Mouse (Mus musculus) common myeloid progenitor, adult 5-6 weeks (primary cell): ENCODE results near the gene Podn. TPM values are rescaled to one million over a fixed set of nuclear protein-coding genes. Genes with fewer than 3 reads are reported as not detected.
A peak's percentile ranks its signal among the peaks of the same experiment; 100 is the strongest.
"Not testable (repeated sequence)": the region's sequence is repeated elsewhere in the genome, so short reads cannot be mapped to it uniquely, and the experiment has no call there.

Experiments used
- ATAC-seq: replicated peaks from 2 replicates; pipeline ENCODE4 v1.8.0; 2016; ENCODE audit warnings: low read depth, mild to moderate bottlenecking, moderate TSS enrichment, inconsistent platforms; ENCODE audit not compliant: poor library complexity, severe bottlenecking
- total RNA-seq: library from RNA; stranded (forward); fragments of 200-1000, 187-1606 nt; gene quantifications from 2 replicates; pipeline ENCODE4 v1.2.3, GENCODE M21; 2017

Gene Podn
- total RNA-seq, 1 experiment from 2014 or later = not detected

DNA sequence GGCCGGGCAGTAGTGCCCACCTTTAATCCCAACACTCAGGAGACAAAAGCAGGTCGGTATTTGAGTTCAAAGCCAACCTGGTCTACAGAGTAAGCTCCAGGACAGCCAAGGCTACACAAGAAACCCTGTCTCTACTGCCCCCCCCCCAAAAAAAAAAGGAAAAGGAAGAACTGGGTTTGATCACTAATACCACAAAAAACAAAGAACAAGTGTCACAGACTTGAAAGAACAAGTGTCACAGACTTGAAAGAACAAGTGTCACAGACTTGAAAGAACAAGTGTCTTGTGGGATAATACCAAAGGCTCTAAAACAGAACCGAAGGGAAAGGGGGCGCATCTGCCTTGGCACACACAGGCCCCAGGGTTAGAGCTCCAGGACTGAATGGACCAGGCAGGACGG, 15.4 kb downstream of the Podn start:
- no peak for ATAC-seq

DNA sequence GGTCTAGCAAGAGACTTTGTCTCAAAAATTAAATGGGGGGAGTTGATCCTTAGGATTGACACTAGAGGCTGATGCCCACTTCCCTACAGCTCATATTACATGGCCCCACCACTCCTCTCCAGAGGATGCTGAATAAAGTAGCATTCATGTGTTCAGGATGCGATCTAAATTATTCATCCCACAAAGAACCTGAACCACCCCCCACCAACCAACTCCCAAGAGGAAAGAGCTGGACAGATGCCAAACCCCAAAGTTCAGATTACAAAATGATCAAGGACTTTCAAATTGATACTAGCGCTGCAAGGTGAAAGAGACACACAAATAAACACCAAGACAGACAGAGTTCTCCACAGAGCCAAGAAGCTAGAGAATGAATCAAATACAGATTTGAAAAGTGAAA, 16.5 kb downstream of the Podn start:
- ATAC-seq = no peak

DNA sequence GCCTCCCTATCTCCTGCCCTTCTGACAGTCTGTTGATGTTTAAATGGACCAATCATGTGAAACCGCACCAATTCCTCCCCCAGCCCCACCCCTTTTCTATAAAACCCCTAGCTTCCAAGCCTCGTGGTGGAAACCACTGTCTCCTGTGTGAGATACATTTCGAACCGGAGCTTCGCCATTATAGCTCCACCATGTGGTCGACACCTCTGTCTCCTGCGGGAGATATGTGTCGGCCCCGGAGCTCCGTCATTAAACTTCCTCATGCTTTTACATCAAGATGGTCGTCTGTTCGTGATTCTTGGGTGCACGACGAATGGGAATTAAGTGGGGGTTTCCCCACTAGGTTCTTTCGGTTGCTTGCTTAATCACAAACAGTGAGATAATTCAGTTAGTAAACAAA, 17.1 kb downstream of the Podn start:
- not testable (repeated sequence) for ATAC-seq

DNA sequence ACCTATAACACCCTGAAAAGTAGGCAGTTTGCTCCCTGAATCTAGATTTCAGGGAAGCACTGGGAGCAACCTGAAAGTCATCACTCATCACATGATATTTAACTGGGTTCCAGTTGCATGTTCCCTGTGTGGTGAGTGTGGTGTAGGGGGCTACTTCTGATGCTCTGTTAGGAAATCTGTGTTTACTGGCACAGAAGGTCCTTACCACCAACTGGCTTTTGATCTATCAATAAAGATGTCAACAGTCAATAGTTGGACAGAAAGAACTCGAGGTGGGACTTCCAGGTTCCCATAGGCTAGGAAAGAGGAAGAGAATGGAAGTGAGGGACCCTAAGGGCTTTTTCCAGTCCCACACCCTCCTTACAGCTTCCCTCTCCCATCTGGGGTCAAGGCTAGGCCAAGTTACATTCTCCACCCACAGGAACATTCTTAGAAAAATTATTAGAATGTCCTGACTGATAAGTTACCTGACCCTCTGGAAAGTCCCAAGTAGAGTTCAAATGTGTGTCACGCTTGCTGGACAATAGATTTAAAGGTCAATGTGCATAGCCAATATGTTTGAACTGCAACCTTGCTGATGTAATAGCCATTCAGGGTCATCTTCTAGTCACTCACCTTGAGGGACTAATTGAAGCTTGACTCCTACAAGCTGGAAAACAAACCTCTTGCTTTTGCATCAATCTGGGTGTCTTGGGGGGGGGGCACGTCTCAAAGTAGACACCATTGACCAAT, 18.9 kb downstream of the Podn start:
- ATAC-seq = no peak

DNA sequence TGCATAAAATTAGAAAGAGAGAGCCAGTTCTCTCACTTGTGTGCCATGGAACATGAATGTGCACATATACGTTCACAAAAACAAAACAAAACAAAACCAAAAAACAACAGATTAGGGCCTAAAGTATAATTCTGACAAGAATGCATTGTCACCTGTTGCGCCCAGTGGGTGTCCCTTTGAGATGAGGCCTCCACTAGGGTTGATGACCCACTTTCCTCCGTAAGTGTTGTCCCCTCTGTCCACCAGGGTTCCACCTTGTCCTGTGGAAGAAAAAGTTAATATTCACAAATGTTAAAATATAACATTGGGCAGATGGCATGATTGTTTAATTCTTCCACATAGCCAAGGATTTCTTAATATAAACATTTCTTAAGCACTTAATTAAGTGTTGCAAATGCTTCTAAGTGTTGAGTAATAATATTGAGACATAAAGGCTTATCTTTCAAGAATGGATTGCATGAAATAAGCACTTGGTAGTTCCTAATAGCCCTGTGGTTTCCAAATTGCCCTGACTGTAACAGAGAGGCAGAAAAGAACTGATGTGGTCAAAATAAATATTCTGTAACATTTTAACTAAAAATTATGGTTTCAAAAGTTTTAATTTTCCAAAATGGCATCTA, 21.9 kb downstream of the Podn start:
- ATAC-seq = no peak

DNA sequence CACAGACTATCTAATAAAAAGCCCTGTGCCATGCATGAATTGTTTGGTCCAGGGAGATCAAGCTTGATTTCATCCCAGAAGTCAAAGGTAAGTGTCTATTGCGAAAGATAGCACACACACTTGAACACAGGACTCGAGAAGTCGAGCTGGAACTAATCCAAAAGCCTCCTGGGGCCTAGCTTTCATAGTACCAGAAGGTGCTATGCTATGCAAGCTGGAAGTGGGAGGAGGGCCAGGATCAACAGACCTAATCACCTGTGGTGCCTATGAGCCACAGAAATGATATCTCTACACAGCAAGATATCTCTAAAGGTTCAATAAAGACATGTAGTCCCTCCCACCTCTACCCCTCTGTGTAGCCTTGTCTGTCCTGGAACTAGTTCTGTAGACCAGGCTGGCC, 24.2 kb downstream of the Podn start:
- ATAC-seq = no peak

DNA sequence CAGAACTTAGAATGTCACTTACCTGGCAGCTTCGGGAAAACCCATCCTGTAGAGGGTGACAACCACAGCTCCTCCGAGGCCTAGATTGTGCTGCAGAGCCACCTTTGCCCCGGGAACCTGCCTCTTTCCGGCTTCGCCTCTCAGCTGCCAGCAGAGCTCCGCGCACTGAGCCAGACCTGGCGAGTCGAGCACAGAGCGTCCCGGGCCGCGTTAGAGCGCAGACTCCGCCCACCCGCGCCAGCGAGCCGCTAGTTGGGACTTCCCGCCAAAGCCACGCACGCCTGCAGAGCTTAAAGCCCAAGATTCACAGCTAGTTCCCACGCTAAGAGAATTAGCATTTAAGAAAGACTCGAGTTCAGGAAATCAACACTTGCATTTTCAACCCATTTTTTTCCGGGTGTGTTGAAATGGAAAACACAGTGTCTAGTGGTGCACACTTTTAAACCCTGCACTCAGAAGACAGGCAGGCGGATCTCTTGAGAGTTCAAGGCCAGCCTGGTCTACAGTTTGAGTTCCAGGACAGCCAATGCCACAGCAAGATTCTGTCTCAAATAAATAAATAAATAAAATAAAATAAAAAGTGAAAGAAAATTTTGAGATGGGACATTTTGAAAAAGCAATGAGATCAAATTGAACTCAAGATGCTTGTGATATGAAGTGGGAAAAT, 24.9 kb downstream of the Podn start:
- peak; percentile 100 for ATAC-seq

DNA sequence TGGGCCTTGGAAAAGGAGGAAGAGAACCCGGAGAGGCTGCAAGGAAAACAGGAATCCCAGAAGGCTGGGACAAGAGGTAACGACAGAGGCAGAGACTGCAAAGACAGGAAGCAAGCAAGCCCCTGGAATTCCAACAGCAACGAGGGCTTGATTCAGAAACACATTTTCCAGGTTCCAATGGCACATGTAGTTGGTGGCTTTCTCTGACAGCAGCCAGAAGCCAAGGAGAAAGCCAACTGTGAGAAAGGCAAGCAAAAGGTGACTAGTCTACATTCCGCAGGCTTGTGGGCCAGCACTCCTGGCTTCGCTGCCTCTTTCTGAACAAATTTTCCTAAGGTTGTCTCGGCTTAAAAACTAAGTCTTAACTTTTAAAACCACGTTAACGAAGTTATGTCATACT, 25.5 kb downstream of the Podn start:
- ATAC-seq = no peak

GRCm38 (mm10) chr4:108070286-108070685, 26.0 kb downstream of the Podn start:
- no peak for ATAC-seq

DNA sequence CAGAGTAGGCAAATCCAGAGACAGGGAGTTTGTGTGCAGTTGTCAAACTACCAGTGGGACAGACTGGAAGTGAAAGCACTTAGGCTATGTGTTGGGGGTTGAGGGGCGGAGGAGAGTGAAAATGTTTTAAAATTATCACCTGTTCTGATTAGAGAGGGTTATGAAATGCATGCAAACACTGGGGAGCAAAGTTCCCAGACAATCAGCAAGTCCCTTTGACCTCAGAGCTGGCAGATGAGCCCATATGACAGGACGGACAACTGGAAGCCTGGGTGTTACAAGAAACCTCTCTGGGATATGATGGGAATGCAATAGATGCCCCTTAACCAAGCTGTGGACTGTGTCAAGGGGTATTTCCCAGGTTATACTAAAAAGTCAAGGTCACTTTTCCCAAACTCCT, 28.2 kb downstream of the Podn start:
- ATAC-seq = no peak

DNA sequence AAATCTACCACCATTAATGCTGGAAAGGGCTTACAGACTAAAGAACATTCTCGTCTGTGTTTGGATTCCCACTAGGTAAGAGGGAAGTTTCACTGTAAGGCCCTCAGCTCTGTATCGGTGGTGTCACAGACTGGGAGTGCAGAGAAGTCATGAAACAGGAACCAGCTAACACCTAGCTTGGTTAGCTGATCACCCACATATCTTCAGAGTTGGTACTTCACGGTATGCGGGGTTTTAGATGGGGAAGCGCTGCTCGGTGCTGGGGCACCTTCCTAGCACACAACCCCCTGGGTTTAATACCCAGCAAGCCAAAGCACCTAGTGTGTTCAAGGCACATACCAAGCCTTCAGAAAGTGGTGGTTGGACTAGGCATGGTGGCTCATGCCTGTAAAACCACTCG, 29.0 kb downstream of the Podn start:
- ATAC-seq = no peak

DNA sequence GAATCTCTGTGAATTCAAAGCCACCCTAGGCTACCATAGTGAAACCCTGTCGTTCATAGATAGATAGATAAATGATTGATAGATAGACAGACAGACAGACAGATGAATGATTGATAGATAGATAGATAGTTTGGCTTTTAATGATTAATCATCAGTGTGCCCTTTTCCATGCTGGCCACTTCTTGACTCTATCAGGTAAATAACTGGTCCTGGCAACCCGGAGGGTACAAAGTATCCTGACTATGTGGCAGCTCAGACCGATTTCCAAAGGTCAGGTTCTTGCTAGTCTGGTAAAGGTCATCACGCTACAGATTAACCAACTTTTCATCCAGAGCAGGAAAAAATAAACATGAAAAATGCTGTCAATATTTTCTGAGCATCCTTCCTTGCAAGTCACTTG, 29.7 kb downstream of the Podn start:
- ATAC-seq = no peak

DNA sequence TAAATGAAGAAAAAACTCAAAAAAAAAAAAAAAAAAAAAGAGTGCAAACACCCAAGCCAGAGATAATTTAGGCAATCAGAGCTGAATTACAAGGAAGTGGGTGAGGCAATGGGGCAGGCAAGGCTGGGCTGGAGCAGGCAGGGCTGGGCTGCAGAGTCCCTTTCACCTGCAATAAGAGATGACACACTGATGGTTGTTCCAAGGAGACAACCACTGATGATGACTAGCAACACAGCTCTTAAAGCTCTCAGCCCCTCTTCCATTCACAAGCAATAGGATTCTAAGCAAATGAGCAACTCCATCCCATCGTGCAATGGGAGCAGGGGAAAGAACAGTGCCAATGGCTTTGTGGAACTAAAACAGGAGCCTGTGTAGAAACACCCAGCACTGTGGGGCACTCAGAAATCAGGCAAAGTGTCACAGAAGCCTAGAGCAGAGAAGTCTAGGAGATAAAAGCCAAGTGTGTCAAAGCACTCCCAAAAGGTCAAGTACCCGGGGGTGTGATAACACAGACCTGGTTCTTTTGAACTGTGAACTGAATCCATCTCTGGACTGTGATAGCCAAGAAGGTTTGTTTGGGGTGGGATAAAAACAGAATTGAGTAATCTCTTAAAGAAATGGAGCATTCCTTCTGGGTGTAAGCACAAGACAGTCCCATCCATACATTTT, 30.9 kb downstream of the Podn start:
- no peak for ATAC-seq

DNA sequence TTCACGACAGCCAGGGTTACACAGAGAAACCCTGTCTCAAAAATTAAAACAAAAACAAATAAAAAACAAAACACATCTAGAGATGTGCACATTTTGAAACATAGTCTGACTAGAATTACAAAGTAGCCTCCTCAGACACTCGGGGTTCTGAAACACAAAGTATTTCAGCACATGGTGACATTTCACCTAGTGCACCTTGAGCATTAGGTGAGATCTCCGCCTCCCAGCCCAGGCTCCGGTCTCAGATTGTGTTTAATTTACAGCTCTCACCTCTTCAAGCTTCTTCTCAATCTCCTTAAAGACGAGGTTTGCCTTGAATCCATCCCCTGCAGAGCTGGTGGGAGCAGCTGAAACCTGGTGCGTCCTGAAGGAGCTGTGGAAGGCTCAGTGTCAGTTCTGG, 32.6 kb downstream of the Podn start:
- no peak for ATAC-seq

DNA sequence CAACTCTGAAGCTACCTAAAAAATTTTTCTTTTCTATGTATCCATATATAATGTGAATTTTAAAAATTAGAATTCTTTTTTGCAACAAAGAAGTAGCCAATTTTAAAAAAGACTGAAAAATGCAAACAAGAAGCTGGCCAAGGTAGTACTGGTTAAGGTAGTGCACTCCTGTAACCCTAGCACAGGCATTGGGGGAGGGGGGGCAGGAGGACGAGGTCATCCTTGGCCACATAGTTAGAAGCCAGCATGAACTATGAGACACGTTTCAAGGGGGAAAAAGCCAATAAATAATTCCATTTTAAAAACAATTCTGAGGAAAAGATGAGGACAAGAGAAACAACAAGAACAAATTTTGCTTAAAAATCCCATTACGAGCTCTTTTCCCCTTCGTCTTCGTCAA, 33.7 kb downstream of the Podn start:
- no peak for ATAC-seq

- ATAC-seq = no peak
Measured at GRCm38 (mm10) chr4:108060774-108061173, 35.5 kb downstream of the Podn start.

DNA sequence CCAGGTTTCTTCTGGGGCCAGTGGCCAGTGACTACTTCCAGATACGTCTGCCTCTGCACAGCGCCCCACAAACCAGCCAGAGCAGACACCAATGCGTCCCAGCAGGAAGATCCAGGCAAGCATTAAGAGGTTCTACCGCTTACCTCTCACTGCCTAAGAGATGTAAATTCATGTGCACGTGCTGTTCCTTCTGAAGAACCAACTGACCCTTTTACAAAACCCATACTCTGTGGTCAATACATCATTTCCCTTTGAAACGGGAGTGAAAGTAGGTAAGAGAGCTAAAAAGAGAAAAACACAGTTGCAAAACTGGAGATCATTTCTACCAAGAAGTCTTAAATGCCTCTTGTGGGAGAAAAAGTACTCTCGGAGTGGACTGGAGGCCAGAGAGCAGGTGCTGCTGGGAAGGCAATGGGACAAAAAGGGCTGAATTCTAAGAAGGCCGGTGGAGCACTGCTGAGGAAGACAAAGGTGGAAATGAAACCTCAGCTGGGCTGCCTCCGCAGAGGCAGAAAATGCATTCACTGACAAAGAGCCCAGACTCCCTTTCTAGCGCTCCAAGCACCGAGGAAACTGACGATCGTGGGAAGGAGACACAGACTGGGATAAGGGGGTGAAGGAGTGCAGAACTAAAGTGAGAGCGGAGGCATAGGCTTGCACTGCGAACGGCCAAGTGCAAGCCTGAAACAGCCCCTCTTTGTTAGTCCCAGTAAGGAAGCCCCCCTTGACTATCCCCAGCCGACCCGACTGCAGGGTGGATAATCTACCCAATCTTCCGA, 36.5 kb downstream of the Podn start:
- peak; percentile 42 for ATAC-seq

DNA sequence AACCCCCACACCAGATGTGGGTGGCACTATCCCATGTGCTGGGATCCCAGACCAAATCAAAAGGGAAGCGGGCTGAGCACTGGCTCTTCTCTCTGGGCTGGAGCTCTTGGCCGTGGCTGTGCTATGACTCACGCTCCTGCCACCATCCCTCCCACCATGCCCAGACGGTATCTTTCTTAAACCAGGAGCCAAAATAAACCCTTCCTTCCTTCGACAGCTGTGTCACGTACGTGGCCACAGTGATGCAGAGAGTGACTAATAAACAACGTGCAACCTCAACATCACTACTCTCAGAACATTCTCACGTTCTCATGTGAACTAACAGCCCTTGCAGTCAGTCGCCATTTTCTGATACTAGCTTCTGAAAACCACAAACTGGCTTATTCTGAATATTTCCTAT, 38.1 kb downstream of the Podn start:
- peak; percentile 84 for ATAC-seq

DNA sequence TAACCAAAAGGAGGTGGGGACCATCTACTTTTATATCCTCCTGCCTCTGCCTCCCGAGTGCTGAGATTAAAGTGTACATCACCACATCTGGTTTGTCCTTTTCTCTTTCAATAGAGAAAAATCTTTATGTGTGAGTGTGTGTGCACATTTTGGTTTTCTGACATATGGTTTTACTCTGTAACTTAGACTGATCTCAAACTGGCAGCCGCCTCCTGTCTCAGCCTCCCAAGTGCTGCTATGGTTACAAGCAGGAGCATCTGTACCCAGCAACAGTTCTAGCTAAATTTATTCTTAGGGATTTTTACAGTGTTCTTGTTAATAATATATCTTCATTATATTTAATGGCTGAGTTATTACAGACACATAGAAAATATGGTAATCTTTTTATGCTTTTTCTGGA, 39.0 kb downstream of the Podn start:
- ATAC-seq = no peak

GRCm38 (mm10) chr4:108055873-108056272, 40.4 kb downstream of the Podn start:
- no peak for ATAC-seq
